Mouse (Mus musculus) CD4-positive, CD25-positive, alpha-beta regulatory T cell, adult 9 weeks (primary cell): Measurements from ENCODE around the gene Srarp. TPM values are rescaled to one million over a fixed set of nuclear protein-coding genes. Genes with fewer than 3 reads are reported as not detected.

Experiments
- polyA plus RNA-seq: library from polyadenylated mRNA; unstranded; fragments of 100-300 nt; shearing (Covaris generic); gene quantifications from one replicate; pipeline ENCODE4 v1.2.1, GENCODE M21; 2017

Srarp gene
- not detected for polyA plus RNA-seq

DNA sequence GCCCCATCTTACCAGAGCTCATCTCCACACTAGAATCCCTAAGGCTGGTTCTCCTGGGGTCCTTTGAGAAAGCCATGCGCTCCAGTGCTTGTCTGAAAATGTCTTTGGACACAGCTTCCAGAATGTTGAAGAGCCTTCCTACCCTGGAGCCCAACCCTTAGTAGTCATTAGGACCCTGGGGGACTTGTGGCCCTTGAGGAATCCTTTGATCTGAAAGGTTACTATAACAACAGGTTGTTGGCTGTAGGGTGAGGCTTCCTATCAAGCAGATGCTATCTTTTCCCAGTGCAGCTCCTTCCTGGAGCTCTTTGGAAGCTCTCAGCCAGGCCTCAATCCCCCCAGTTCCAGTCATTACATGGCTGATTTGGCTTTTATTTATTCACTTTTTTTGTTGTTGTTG lies at the start of gene Srarp:
Gene Srarp (minus strand): TSS at position 132 of the 400 bp plus-strand sequence.

DNA sequence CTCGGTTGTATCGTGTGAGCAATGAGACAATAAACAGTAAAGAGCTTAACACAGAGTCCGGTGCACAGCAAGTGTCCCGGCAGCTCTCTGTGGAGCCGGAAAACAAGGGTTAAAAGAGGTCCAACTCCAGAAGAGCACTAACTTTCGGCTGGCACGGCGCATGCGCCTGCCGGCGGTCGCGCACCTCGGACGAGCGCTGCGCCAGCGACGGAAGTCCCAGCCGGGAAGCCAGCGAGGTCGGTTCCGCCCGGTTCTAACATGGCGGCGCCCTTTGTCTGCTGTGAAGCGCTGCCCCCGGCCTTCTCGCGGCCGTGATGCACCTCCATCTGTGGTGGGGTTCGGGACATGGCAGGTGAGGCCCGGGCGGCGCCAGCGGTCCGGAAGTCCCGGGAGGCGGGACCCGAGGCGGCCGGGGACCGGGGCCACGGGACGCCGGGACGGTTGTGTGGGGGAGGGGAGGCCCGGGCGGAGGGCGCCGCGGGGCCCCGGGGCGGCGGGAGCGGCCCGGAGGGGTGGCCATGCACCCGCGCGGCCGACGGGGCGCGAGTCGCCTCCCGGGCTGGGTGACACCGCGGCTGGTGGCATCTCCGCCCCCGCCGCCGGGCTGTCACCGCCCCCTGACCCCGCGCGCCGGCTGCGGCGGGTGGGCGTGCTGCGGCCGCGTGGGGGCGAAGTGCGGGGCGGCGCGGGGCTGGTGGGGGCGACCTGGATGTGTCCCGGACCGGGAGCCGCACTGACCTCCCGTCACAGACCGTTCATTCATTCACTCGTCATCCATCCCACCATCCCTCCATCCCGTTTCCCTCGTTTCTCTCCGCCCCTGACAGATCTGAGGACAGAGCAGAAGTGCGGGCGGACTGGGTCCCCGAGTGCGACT lies 8.8 kb upstream of the Srarp start, which contains the start of gene Zbtb17:
Gene Zbtb17 (plus strand): TSS at position 204 of the 877 bp plus-strand sequence.

DNA sequence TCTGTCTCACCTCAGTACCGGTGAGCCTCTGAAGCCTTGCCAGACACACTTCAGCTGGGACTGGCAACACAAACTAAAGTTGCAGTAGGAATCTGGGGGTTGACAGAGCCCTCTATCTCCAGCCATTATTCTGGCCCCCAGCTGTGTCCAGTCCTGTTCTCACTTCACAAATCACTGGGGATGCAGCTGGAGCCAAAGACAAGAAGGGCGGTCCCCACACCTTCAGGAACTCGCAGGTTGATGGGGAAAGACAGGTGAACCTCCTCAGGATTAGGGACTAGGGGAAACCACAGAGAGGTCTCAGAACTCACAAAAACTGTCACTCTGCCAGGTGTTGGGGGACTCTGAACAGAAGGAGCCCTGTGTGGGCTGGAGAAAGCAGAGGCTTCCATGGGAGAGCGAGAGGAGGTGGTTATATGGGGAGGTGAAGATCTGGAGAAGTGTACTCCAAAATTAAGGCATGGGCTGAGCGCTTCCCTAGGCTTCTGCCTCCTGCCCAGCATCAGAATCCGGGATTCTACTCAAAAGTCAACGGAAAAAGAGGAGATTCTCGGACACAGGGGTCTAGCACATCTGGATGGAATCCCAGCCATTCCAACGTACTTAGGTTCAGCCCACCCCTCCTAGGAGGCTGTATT lies 15.6 kb downstream of the Srarp start, which contains the start of gene Hspb7:
Gene Hspb7 (plus strand): TSS at position 588 of the 638 bp plus-strand sequence.

DNA sequence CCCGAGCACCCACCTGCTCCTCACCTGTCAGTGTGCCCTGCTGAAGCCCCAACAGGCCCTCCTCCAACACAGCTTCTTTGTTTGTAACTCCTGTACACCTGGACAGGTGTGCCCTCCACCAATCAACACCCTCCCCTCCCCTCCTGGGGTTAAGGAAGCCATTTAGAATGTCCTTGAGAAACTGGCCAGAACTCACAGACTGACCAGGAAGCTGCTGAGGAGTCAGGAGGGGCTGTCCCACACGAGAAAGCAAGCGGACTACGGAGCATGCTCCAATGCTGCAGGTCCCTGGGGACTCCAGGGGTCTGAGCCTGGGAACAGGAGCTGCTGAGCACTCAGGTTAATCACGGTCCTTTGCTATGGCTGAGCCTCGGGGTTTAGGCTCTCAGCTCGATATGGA lies 20.0 kb downstream of the Srarp start, which contains the start of gene Clcnkb:
Gene Clcnkb (minus strand): TSS at position 91 of the 400 bp plus-strand sequence.

DNA sequence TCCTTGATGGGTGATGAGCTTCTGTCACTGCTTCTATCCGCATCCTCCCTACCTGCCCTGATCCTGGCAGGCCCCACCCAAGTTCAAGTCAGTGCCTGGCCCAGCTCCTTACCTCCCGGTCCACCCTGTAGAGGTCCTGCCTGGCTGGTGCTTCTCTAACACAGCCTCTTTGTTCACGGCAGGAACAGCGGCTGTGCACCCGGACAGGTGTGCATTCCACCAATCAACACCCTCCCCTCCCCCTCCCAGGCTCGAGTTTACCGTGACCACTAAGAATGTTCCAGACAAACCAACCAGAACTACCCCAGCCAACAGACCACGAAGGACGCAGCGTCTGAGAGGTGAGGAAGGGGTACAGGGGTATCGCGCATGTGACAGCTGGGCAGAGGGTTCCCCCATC lies 37.4 kb downstream of the Srarp start, which contains the start of gene Clcnka:
Gene Clcnka (minus strand): TSS at position 180 of the 400 bp plus-strand sequence.

Other genes starting within 250 kb of the Srarp start
- gene Rsg1, start 222.1 kb downstream of the Srarp start, polyA plus RNA-seq = 5.8 TPM
- gene Arhgef19, start 196.6 kb downstream of the Srarp start, polyA plus RNA-seq = not detected
- gene Epha2, start 134.9 kb downstream of the Srarp start, polyA plus RNA-seq = not detected
- gene Fam131c, start 67.9 kb downstream of the Srarp start, polyA plus RNA-seq = not detected
- not detected for gene Clcnka, start 37.4 kb downstream of the Srarp start, polyA plus RNA-seq
- gene Clcnkb, start 20.1 kb downstream of the Srarp start, polyA plus RNA-seq = not detected
- gene Hspb7, start 15.3 kb downstream of the Srarp start, polyA plus RNA-seq = not detected
- gene Zbtb17, start 8.5 kb upstream of the Srarp start, polyA plus RNA-seq = 42.6 TPM
- 7.7 TPM for gene Spen, start 102.5 kb upstream of the Srarp start, polyA plus RNA-seq
- not detected for gene Fblim1, start 170.0 kb upstream of the Srarp start, polyA plus RNA-seq
- 0.17 TPM for gene Tmem82, start 182.5 kb upstream of the Srarp start, polyA plus RNA-seq
- 0.10 TPM for gene Slc25a34, start 187.7 kb upstream of the Srarp start, polyA plus RNA-seq
- 5.8 TPM for gene Plekhm2, start 228.8 kb upstream of the Srarp start, polyA plus RNA-seq
- gene Rsc1a1, start 249.5 kb upstream of the Srarp start, polyA plus RNA-seq = not detected